Mouse (Mus musculus): ENCODE measurements around the gene A3galt2. TPM values are rescaled to one million over a fixed set of nuclear protein-coding genes. Genes with fewer than 3 reads are reported as not detected.

A3galt2 gene
- polyA plus RNA-seq, 1 experiment = 0.07 TPM

GRCm38 (mm10) chr4:128755900-128756299 lies 736 bp downstream of the A3galt2 start:
- Histone ChIP-seq H3K4me3 (ENCODE audit: control insufficient read depth, low read depth, low read length) (no peak overlapping the region), H3K4me1 (ENCODE audit: control insufficient read depth, insufficient read depth, low read length) (no peaks in the 10 kb centered on the region), H3K36me3 (ENCODE audit: control insufficient read depth, insufficient read depth, low read length) (peaks cover 1% of the 10 kb centered on the region; the same call in 1 of the 2 replicates), H3K27me3 (ENCODE audit: control insufficient read depth, insufficient read depth, low read length) (no peaks in the 10 kb centered on the region), H3K27ac (ENCODE audit: control insufficient read depth, insufficient read depth, low read depth, low read length) (no peak overlapping the region)
- TF ChIP-seq POLR2A (IDR thresholded peaks at IDR 0.05; ENCODE audit: control insufficient read depth, low read depth, low read length) (no peak), CTCF (IDR thresholded peaks at IDR 0.05; ENCODE audit: control insufficient read depth, insufficient read depth, insufficient replicate concordance, low read depth, low read length) (no peak)

GRCm38 (mm10) chr4:128759214-128759613 lies 4.0 kb downstream of the A3galt2 start:
- no peak for TF ChIP-seq CTCF (IDR thresholded peaks at IDR 0.05; ENCODE audit: control insufficient read depth, insufficient read depth, insufficient replicate concordance, low read depth, low read length)
- TF ChIP-seq POLR2A (IDR thresholded peaks at IDR 0.05; ENCODE audit: control insufficient read depth, low read depth, low read length) = no peak
- H3K27me3 ChIP-seq (ENCODE audit: control insufficient read depth, insufficient read depth, low read length) = no peaks in the 10 kb centered on the region

GRCm38 (mm10) chr4:128760029-128760428 lies 4.9 kb downstream of the A3galt2 start:
- TF ChIP-seq CTCF (IDR thresholded peaks at IDR 0.05; ENCODE audit: control insufficient read depth, insufficient read depth, insufficient replicate concordance, low read depth, low read length) (no peak), POLR2A (IDR thresholded peaks at IDR 0.05; ENCODE audit: control insufficient read depth, low read depth, low read length) (no peak)
- Histone ChIP-seq H3K36me3 (ENCODE audit: control insufficient read depth, insufficient read depth, low read length) (no peaks in the 10 kb centered on the region), H3K4me3 (ENCODE audit: control insufficient read depth, low read depth, low read length) (no peak overlapping the region), H3K4me1 (ENCODE audit: control insufficient read depth, insufficient read depth, low read length) (no peaks in the 10 kb centered on the region), H3K27ac (ENCODE audit: control insufficient read depth, insufficient read depth, low read depth, low read length) (no peak overlapping the region), H3K27me3 (ENCODE audit: control insufficient read depth, insufficient read depth, low read length) (no peaks in the 10 kb centered on the region)

More at GRCm38 (mm10) chr4:128759214-128759613, 4.0 kb downstream of the A3galt2 start:
- Histone ChIP-seq H3K4me1 (ENCODE audit: control insufficient read depth, insufficient read depth, low read length) (no peaks in the 10 kb centered on the region), H3K36me3 (ENCODE audit: control insufficient read depth, insufficient read depth, low read length) (no peaks in the 10 kb centered on the region), H3K4me3 (ENCODE audit: control insufficient read depth, low read depth, low read length) (no peak overlapping the region), H3K27ac (ENCODE audit: control insufficient read depth, insufficient read depth, low read depth, low read length) (no peak overlapping the region)

GRCm38 (mm10) chr4:128766929-128767328 lies 11.8 kb downstream of the A3galt2 start:
- TF ChIP-seq CTCF (IDR thresholded peaks at IDR 0.05; ENCODE audit: control insufficient read depth, insufficient read depth, insufficient replicate concordance, low read depth, low read length) (no peak), POLR2A (IDR thresholded peaks at IDR 0.05; ENCODE audit: control insufficient read depth, low read depth, low read length) (no peak)
- H3K27ac ChIP-seq (ENCODE audit: control insufficient read depth, insufficient read depth, low read depth, low read length) = no peak overlapping the region

GRCm38 (mm10) chr4:128768120-128768519 lies 13.0 kb downstream of the A3galt2 start:
- Histone ChIP-seq H3K36me3 (ENCODE audit: control insufficient read depth, insufficient read depth, low read length) (no peaks in the 10 kb centered on the region), H3K27ac (ENCODE audit: control insufficient read depth, insufficient read depth, low read depth, low read length) (no peak overlapping the region), H3K4me3 (ENCODE audit: control insufficient read depth, low read depth, low read length) (no peak overlapping the region), H3K4me1 (ENCODE audit: control insufficient read depth, insufficient read depth, low read length) (peaks cover 12% of the 10 kb centered on the region), H3K27me3 (ENCODE audit: control insufficient read depth, insufficient read depth, low read length) (no peaks in the 10 kb centered on the region)
- no peak for TF ChIP-seq CTCF (IDR thresholded peaks at IDR 0.05; ENCODE audit: control insufficient read depth, insufficient read depth, insufficient replicate concordance, low read depth, low read length)

More at GRCm38 (mm10) chr4:128766929-128767328, 11.8 kb downstream of the A3galt2 start:
- peaks cover 12% of the 10 kb centered on the region for H3K4me1 ChIP-seq (ENCODE audit: control insufficient read depth, insufficient read depth, low read length)
- H3K36me3 ChIP-seq (ENCODE audit: control insufficient read depth, insufficient read depth, low read length) = no peaks in the 10 kb centered on the region
- H3K27me3 ChIP-seq (ENCODE audit: control insufficient read depth, insufficient read depth, low read length) = no peaks in the 10 kb centered on the region
- peak overlapping the region; percentile 11 for H3K4me3 ChIP-seq (ENCODE audit: control insufficient read depth, low read depth, low read length)

GRCm38 (mm10) chr4:128769569-128770355 lies 14.6 kb downstream of the A3galt2 start:
- Histone ChIP-seq H3K27ac (ENCODE audit: control insufficient read depth, insufficient read depth, low read depth, low read length) (no peak overlapping the region), H3K4me1 (ENCODE audit: control insufficient read depth, insufficient read depth, low read length) (peaks cover 12% of the 10 kb centered on the region), H3K27me3 (ENCODE audit: control insufficient read depth, insufficient read depth, low read length) (no peaks in the 10 kb centered on the region), H3K4me3 (ENCODE audit: control insufficient read depth, low read depth, low read length) (no peak overlapping the region), H3K36me3 (ENCODE audit: control insufficient read depth, insufficient read depth, low read length) (no peaks in the 10 kb centered on the region)
- TF ChIP-seq CTCF (IDR thresholded peaks at IDR 0.05; ENCODE audit: control insufficient read depth, insufficient read depth, insufficient replicate concordance, low read depth, low read length) = no peak
- no peak for TF ChIP-seq POLR2A (IDR thresholded peaks at IDR 0.05; ENCODE audit: control insufficient read depth, low read depth, low read length)

- no peaks in the 10 kb centered on the region for H3K27me3 ChIP-seq (ENCODE audit: control insufficient read depth, insufficient read depth, low read length)
- H3K4me1 ChIP-seq (ENCODE audit: control insufficient read depth, insufficient read depth, low read length) = peaks cover 12% of the 10 kb centered on the region
- H3K27ac ChIP-seq (ENCODE audit: control insufficient read depth, insufficient read depth, low read depth, low read length) = no peak overlapping the region
Measured at GRCm38 (mm10) chr4:128770698-128771097, 15.5 kb downstream of the A3galt2 start.

More at GRCm38 (mm10) chr4:128770698-128771097, 15.5 kb downstream of the A3galt2 start:
- H3K4me3 ChIP-seq (ENCODE audit: control insufficient read depth, low read depth, low read length) = no peak overlapping the region
- TF ChIP-seq CTCF (IDR thresholded peaks at IDR 0.05; ENCODE audit: control insufficient read depth, insufficient read depth, insufficient replicate concordance, low read depth, low read length) (no peak), POLR2A (IDR thresholded peaks at IDR 0.05; ENCODE audit: control insufficient read depth, low read depth, low read length) (no peak)
- no peaks in the 10 kb centered on the region for H3K36me3 ChIP-seq (ENCODE audit: control insufficient read depth, insufficient read depth, low read length)
